Mouse (Mus musculus): Measurements from ENCODE around the gene Prss36. TPM values are rescaled to one million over a fixed set of nuclear protein-coding genes. Genes with fewer than 3 reads are reported as not detected.

The Prss36 gene
- total and polyA plus RNA-seq, 3 experiments, result 1.7 to 5.1 TPM; not detected in 1

DNA sequence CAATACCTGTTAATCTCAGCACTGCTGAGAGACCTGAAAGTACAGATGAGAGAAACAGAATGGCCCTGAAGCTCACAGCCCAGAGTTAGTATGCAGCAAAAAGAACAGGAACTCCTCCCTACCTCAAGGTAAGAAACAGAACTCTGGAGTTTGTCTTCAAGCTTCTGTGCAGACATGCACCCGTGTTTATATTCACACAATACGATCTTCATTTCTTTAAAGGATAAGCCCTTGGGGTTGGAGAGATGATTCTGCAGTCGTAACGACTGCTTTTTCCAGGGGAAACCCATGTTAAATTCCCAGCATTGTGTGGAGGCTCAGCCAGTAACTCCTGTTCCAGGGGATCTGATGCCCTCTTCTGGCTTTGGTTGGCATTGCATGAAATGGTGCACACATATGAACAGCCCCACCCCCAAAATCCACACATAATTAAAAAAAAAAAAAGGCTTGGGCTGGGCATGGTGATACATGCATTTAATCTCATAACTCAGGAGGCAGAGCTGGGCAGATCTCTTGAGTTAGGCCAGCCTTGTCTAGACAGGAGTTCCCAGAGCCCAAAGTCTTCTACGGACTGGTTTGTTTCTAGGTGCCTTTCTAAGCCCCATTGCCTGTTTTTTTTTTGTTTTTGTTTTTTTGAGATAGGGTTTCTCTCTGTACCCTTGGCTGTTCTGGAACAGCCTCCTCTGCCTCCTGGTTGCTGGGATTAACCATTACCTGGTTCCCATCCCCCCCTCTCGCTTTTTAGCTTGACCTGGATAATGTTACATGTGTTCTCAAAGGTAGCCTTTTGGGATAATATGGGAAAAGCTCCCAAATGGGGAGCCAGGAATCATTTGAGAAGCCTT is 45.3 kb upstream of the Prss36 start (continued):
- TF ChIP-seq NRF1 (IDR thresholded peaks at IDR 0.05; ENCODE audit: insufficient read depth, low read depth, low read length, poor library complexity, severe bottlenecking), result no peak
- no peak for TF ChIP-seq NELFE (IDR thresholded peaks at IDR 0.05; ENCODE audit: low read depth, low read length)
- peak; percentile 66 for TF ChIP-seq POLR2AphosphoS2 (IDR thresholded peaks at IDR 0.05; ENCODE audit: low read length)
- peak; percentile 24; the same call in 1 of the 2 replicates for TF ChIP-seq SMC3 (IDR thresholded peaks at IDR 0.05; ENCODE audit: low read depth, low read length)

- TF ChIP-seq ZNF384 (IDR thresholded peaks at IDR 0.05; ENCODE audit: low read depth, low read length), result peak; percentile 82
- no peak for TF ChIP-seq ETS1 (IDR thresholded peaks at IDR 0.05; ENCODE audit: low read depth, low read length)
- Histone ChIP-seq H3K36me3 (ENCODE audit: control insufficient read depth in 1 of 2, insufficient read depth in 2 of 2, low read length in 2 of 2) (peaks cover 14 to 37% of the 10 kb centered on the region in 2 experiments), H3K27ac (ENCODE audit: control insufficient read depth, low read depth, low read length) (no peak overlapping the region), H3K79me2 (ENCODE audit: control insufficient read depth, insufficient read depth, low read length, poor library complexity) (no peaks in the 10 kb centered on the region), H3K27me3 (ENCODE audit: control insufficient read depth in 1 of 2, insufficient read depth in 2 of 2, low read length in 2 of 2) (no peaks in the 10 kb centered on the region), H3K4me1 (ENCODE audit: control insufficient read depth in 1 of 2, insufficient read depth in 2 of 2, low read length in 2 of 2) (peaks cover 0 to 4% of the 10 kb centered on the region in 2 experiments; a peak in 1 of 4 replicates), H3K4me3 (ENCODE audit: control insufficient read depth in 1 of 2, insufficient read depth in 1 of 2, low read depth in 2 of 2, low read length in 2 of 2) (no peak overlapping the region), H3K9ac (ENCODE audit: control insufficient read depth, low read depth, low read length, poor library complexity, severe bottlenecking) (no peak overlapping the region), H3K9me3 (replicated peaks; ENCODE audit: insufficient read depth, low read length) (no peaks in the 10 kb centered on the region)
- no peak for DNase-seq (ENCODE audit: low read depth, low spot score)
Measured at GRCm38 (mm10) chr7:127988904-127989303, 42.4 kb upstream of the Prss36 start.

DNA sequence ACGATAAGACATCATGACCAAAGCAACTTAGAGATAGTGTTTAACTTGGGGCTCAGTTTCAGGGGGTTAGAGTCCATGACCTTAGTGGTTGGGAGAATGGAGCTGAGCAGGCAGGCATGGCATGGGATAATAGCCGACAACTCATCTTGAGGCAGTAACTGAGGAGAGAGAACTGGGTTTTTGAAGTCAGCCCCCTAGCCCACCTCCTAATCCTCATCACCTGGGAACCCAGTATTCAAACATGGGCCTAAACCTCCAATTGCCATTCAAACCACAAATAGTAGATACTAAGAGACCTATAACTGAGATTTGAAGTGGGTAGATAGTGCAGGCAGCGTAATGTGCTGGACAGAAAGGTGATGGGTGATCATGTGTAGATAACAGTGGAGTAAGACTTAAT is 34.1 kb upstream of the Prss36 start:
- no peak overlapping the region for H3K9ac ChIP-seq (ENCODE audit: control insufficient read depth, low read depth, low read length, poor library complexity, severe bottlenecking)
- DNase-seq (ENCODE audit: low read depth, low spot score), result no peak
- H3K36me3 ChIP-seq (ENCODE audit: control insufficient read depth in 1 of 2, insufficient read depth in 2 of 2, low read length in 2 of 2), result peaks cover 34 to 76% of the 10 kb centered on the region in 2 experiments
- H3K27ac ChIP-seq (ENCODE audit: control insufficient read depth, low read depth, low read length), result no peak overlapping the region
- no peaks in the 10 kb centered on the region for H3K9me3 ChIP-seq (replicated peaks; ENCODE audit: insufficient read depth, low read length)
- H3K4me3 ChIP-seq (ENCODE audit: control insufficient read depth in 1 of 2, insufficient read depth in 1 of 2, low read depth in 2 of 2, low read length in 2 of 2), result no peak overlapping the region
- H3K4me1 ChIP-seq (ENCODE audit: control insufficient read depth in 1 of 2, insufficient read depth in 2 of 2, low read length in 2 of 2), result peaks cover 0 to 2% of the 10 kb centered on the region in 2 experiments; a peak in 1 of 4 replicates
- H3K27me3 ChIP-seq (ENCODE audit: control insufficient read depth in 1 of 2, insufficient read depth in 2 of 2, low read length in 2 of 2), result no peaks in the 10 kb centered on the region
- no peak for TF ChIP-seq TAL1 (IDR thresholded peaks at IDR 0.05; ENCODE audit: low read length)
- TF ChIP-seq E2F4 (IDR thresholded peaks at IDR 0.05; ENCODE audit: borderline replicate concordance, low read depth, low read length), result no peak
- no peak for TF ChIP-seq CTCF (IDR thresholded peaks at IDR 0.05 in 2 of 3, conservative IDR thresholded peaks at IDR 0.05 in 1 of 3; ENCODE audit: control insufficient read depth in 1 of 3, insufficient read depth in 1 of 3, low read depth in 2 of 3, low read length in 3 of 3, poor library complexity in 1 of 3, severe bottlenecking in 1 of 3)
- no peak for TF ChIP-seq BHLHE40 (IDR thresholded peaks at IDR 0.05; ENCODE audit: borderline replicate concordance, low read depth, low read length)
- no peak for TF ChIP-seq USF2 (IDR thresholded peaks at IDR 0.05; ENCODE audit: borderline replicate concordance in 1 of 2, insufficient read depth in 1 of 2, low read depth in 1 of 2, low read length in 2 of 2)
- no peak for TF ChIP-seq ZMIZ1 (IDR thresholded peaks at IDR 0.05; ENCODE audit: low read depth, low read length)
- H3K79me2 ChIP-seq (ENCODE audit: control insufficient read depth, insufficient read depth, low read length, poor library complexity), result no peaks in the 10 kb centered on the region

Data from MEL (cell line).